Mouse (Mus musculus) midbrain, embryonic 15.5 days (tissue): ENCODE results near the gene Zbp1. TPM values are rescaled to one million over a fixed set of nuclear protein-coding genes. Genes with fewer than 3 reads are reported as not detected.
A peak's percentile ranks its signal among the peaks of the same experiment; 100 is the strongest.

Experiments used
- ATAC-seq: fragments of 200-750 bp; cut with Nextera tagmentation; replicated peaks from 2 replicates; pipeline ENCODE4 v1.8.0; 2017; ENCODE audit warnings: moderate TSS enrichment
- H3K27ac ChIP-seq: fragments of 300-500 bp; sonication (generic); 2 replicates; pipeline ENCODE4 v1.5.1; 2015; ENCODE audit warnings: mild to moderate bottlenecking, inconsistent platforms
- H3K27me3 ChIP-seq: fragments of 300-500 bp; sonication (generic); replicated peaks from 2 replicates; pipeline ENCODE4 v1.6.1; 2015; ENCODE audit warnings: inconsistent platforms
- H3K36me3 ChIP-seq: fragments of 300-500 bp; sonication (generic); replicated peaks from 2 replicates; pipeline ENCODE4 v1.6.1; 2015; ENCODE audit warnings: inconsistent platforms
- H3K4me1 ChIP-seq: fragments of 300-500 bp; sonication (generic); 2 replicates; pipeline ENCODE4 v1.6.1; 2015; ENCODE audit warnings: inconsistent platforms
- H3K4me2 ChIP-seq: fragments of 300-500 bp; sonication (generic); 2 replicates; pipeline ENCODE4 v1.6.1; 2015; ENCODE audit warnings: inconsistent platforms, mild to moderate bottlenecking, moderate library complexity
- H3K4me3 ChIP-seq: fragments of 300-500 bp; sonication (generic); 2 replicates; pipeline ENCODE4 v1.5.1; 2015; ENCODE audit warnings: mild to moderate bottlenecking, inconsistent platforms
- H3K9ac ChIP-seq: fragments of 300-500 bp; sonication (generic); 2 replicates; pipeline ENCODE4 v1.6.1; 2015; ENCODE audit warnings: mild to moderate bottlenecking, inconsistent platforms
- H3K9me3 ChIP-seq: fragments of 300-500 bp; sonication (generic); 2 replicates; pipeline ENCODE4 v1.6.1; 2016; ENCODE audit warnings: inconsistent platforms
- WGBS: fragments of 180-500 bp; shearing (Covaris S2); methylation state at CpG from one replicate; pipeline ENCODE4 v1.1.7; 2015; ENCODE audit warnings: mixed read lengths; 5-methylcytosine and 5-hydroxymethylcytosine counted together
- polyA plus RNA-seq: library from polyadenylated mRNA; unstranded; fragments of >200 nt; fragmentation: Nextera tagmentation; extraction: Ambion mirVana; gene quantifications from 2 replicates; pipeline ENCODE4 v1.2.1, GENCODE M21; 2015

Gene Zbp1
- polyA plus RNA-seq, 1 experiment from 2014 or later = 0.22 TPM

GRCm38 (mm10) chr2:173255810-173256551 lies 37.3 kb upstream of the Zbp1 start:
- no peak overlapping the region for H3K27ac ChIP-seq
- ATAC-seq = no peak
- H3K9ac ChIP-seq = no peak overlapping the region
- no peaks in the 10 kb centered on the region for H3K9me3 ChIP-seq
- H3K4me3 ChIP-seq = no peak overlapping the region
- H3K36me3 ChIP-seq = no peaks in the 10 kb centered on the region
- no peaks in the 10 kb centered on the region for H3K27me3 ChIP-seq
- 63% methylated on average over 7 of the region's 7 CpGs for WGBS
- no peak overlapping the region for H3K4me2 ChIP-seq
- H3K4me1 ChIP-seq = peaks cover 87% of the 10 kb centered on the region

- no peak; the same call in 1 of the 2 replicates for ATAC-seq
- 13% methylated on average over 26 of the region's 26 CpGs for WGBS
- peak overlapping the region; percentile 65 for H3K27ac ChIP-seq
- H3K27me3 ChIP-seq = no peaks in the 10 kb centered on the region
- no peak overlapping the region for H3K4me3 ChIP-seq
- H3K4me1 ChIP-seq = peaks cover 94% of the 10 kb centered on the region
- H3K4me2 ChIP-seq = peak overlapping the region; percentile 23; the same call in 1 of the 2 replicates
- H3K9me3 ChIP-seq = no peaks in the 10 kb centered on the region
- no peak overlapping the region for H3K9ac ChIP-seq
- no peaks in the 10 kb centered on the region for H3K36me3 ChIP-seq
Observed at GRCm38 (mm10) chr2:173253761-173254662, 35.3 kb upstream of the Zbp1 start.

GRCm38 (mm10) chr2:173251675-173252074 lies 33.0 kb upstream of the Zbp1 start:
- H3K27ac ChIP-seq = no peak overlapping the region
- peaks cover 78% of the 10 kb centered on the region for H3K4me1 ChIP-seq

GRCm38 (mm10) chr2:173251133-173251532 lies 32.4 kb upstream of the Zbp1 start:
- WGBS = 40% methylated on average over 7 of the region's 7 CpGs
- Histone ChIP-seq H3K4me3 (no peak overlapping the region), H3K4me2 (no peak overlapping the region), H3K9ac (no peak overlapping the region), H3K36me3 (no peaks in the 10 kb centered on the region), H3K9me3 (no peaks in the 10 kb centered on the region), H3K27ac (no peak overlapping the region), H3K4me1 (peaks cover 73% of the 10 kb centered on the region), H3K27me3 (no peaks in the 10 kb centered on the region)
- ATAC-seq = no peak

More at GRCm38 (mm10) chr2:173251675-173252074, 33.0 kb upstream of the Zbp1 start:
- H3K27me3 ChIP-seq = no peaks in the 10 kb centered on the region
- no peaks in the 10 kb centered on the region for H3K9me3 ChIP-seq
- H3K4me2 ChIP-seq = no peak overlapping the region
- ATAC-seq = no peak
- WGBS = 62% methylated on average over 9 of the region's 9 CpGs
- no peak overlapping the region for H3K9ac ChIP-seq
- H3K36me3 ChIP-seq = no peaks in the 10 kb centered on the region
- no peak overlapping the region for H3K4me3 ChIP-seq

- Histone ChIP-seq H3K27ac (no peak overlapping the region), H3K9ac (no peak overlapping the region), H3K4me1 (peaks cover 67% of the 10 kb centered on the region), H3K4me3 (no peak overlapping the region), H3K27me3 (no peaks in the 10 kb centered on the region), H3K9me3 (no peaks in the 10 kb centered on the region), H3K36me3 (no peaks in the 10 kb centered on the region), H3K4me2 (no peak overlapping the region)
- no peak for ATAC-seq
- 21% methylated on average over 2 of the region's 2 CpGs for WGBS
Observed at GRCm38 (mm10) chr2:173250411-173250810, 31.7 kb upstream of the Zbp1 start.

GRCm38 (mm10) chr2:173249965-173250364 lies 31.2 kb upstream of the Zbp1 start:
- H3K36me3 ChIP-seq = no peaks in the 10 kb centered on the region
- H3K9ac ChIP-seq = no peak overlapping the region
- ATAC-seq = no peak
- H3K9me3 ChIP-seq = no peaks in the 10 kb centered on the region
- no peak overlapping the region for H3K27ac ChIP-seq
- peaks cover 63% of the 10 kb centered on the region for H3K4me1 ChIP-seq
- H3K27me3 ChIP-seq = no peaks in the 10 kb centered on the region
- WGBS = 73% methylated on average over 8 of the region's 8 CpGs
- H3K4me2 ChIP-seq = no peak overlapping the region
- no peak overlapping the region for H3K4me3 ChIP-seq

GRCm38 (mm10) chr2:173249386-173249785 lies 30.7 kb upstream of the Zbp1 start:
- Histone ChIP-seq H3K4me3 (no peak overlapping the region), H3K27ac (no peak overlapping the region), H3K4me1 (peaks cover 57% of the 10 kb centered on the region), H3K36me3 (no peaks in the 10 kb centered on the region), H3K9me3 (no peaks in the 10 kb centered on the region), H3K27me3 (no peaks in the 10 kb centered on the region), H3K4me2 (no peak overlapping the region), H3K9ac (no peak overlapping the region)
- no peak for ATAC-seq
- 47% methylated on average over 3 of the region's 3 CpGs for WGBS

GRCm38 (mm10) chr2:173248822-173249221 lies 30.1 kb upstream of the Zbp1 start:
- H3K4me2 ChIP-seq = no peak overlapping the region
- no peak overlapping the region for H3K9ac ChIP-seq
- no peak overlapping the region for H3K4me3 ChIP-seq
- no peaks in the 10 kb centered on the region for H3K36me3 ChIP-seq
- H3K27ac ChIP-seq = no peak overlapping the region
- H3K9me3 ChIP-seq = no peaks in the 10 kb centered on the region
- peaks cover 53% of the 10 kb centered on the region for H3K4me1 ChIP-seq
- 68% methylated on average over 7 of the region's 7 CpGs for WGBS
- no peaks in the 10 kb centered on the region for H3K27me3 ChIP-seq
- no peak for ATAC-seq

- ATAC-seq = no peak
- Histone ChIP-seq H3K4me2 (no peak overlapping the region), H3K9ac (no peak overlapping the region), H3K9me3 (no peaks in the 10 kb centered on the region), H3K4me3 (no peak overlapping the region), H3K36me3 (no peaks in the 10 kb centered on the region), H3K27ac (no peak overlapping the region), H3K27me3 (no peaks in the 10 kb centered on the region), H3K4me1 (peaks cover 51% of the 10 kb centered on the region)
- WGBS = 51% methylated on average over 2 of the region's 2 CpGs
Observed at GRCm38 (mm10) chr2:173247911-173248310, 29.2 kb upstream of the Zbp1 start.

- Histone ChIP-seq H3K4me1 (peaks cover 50% of the 10 kb centered on the region), H3K4me2 (no peak overlapping the region), H3K27me3 (no peaks in the 10 kb centered on the region), H3K36me3 (no peaks in the 10 kb centered on the region), H3K27ac (no peak overlapping the region), H3K9me3 (no peaks in the 10 kb centered on the region), H3K4me3 (no peak overlapping the region), H3K9ac (no peak overlapping the region)
- WGBS = 24% methylated on average over 2 of the region's 2 CpGs
- no peak for ATAC-seq
Observed at GRCm38 (mm10) chr2:173247197-173247596, 28.5 kb upstream of the Zbp1 start.

GRCm38 (mm10) chr2:173246688-173247087 lies 28.0 kb upstream of the Zbp1 start:
- Histone ChIP-seq H3K9me3 (no peaks in the 10 kb centered on the region), H3K36me3 (no peaks in the 10 kb centered on the region), H3K27ac (no peak overlapping the region), H3K4me1 (peaks cover 46% of the 10 kb centered on the region), H3K27me3 (no peaks in the 10 kb centered on the region), H3K4me3 (no peak overlapping the region), H3K4me2 (no peak overlapping the region), H3K9ac (no peak overlapping the region)
- WGBS = 70% methylated on average over 8 of the region's 8 CpGs
- no peak for ATAC-seq

GRCm38 (mm10) chr2:173245258-173245657 lies 26.5 kb upstream of the Zbp1 start:
- H3K27ac ChIP-seq = no peak overlapping the region
- no peaks in the 10 kb centered on the region for H3K27me3 ChIP-seq
- H3K4me2 ChIP-seq = no peak overlapping the region
- 88% methylated on average over 20 of the region's 20 CpGs for WGBS
- no peak overlapping the region for H3K4me3 ChIP-seq
- H3K9me3 ChIP-seq = no peaks in the 10 kb centered on the region
- H3K9ac ChIP-seq = no peak overlapping the region
- no peaks in the 10 kb centered on the region for H3K36me3 ChIP-seq
- ATAC-seq = no peak
- peaks cover 45% of the 10 kb centered on the region for H3K4me1 ChIP-seq
